Mouse (Mus musculus): ENCODE data around the gene Nhlrc3. TPM values are rescaled to one million over a fixed set of nuclear protein-coding genes. Genes with fewer than 3 reads are reported as not detected.

Nhlrc3 gene
- total RNA-seq, 1 experiment = 12.6 TPM

- in situ Hi-C loops (cut with MboI; ENCODE audit: low sequenced_read_pairs in 2 of 2, unreplicated experiment in 2 of 2) = no loop called here
- Histone ChIP-seq H3K36me3 (ENCODE audit: control insufficient read depth, insufficient read depth, low read length, poor library complexity, severe bottlenecking) (no peaks in the 10 kb centered on the region), H3K27ac (ENCODE audit: insufficient read depth, low read depth, low read length, poor library complexity, severe bottlenecking) (no peak overlapping the region), H3K4me1 (ENCODE audit: control insufficient read depth in 2 of 2, insufficient read depth in 2 of 2, low read length in 2 of 2, poor library complexity in 1 of 2) (peaks cover 0 to 3% of the 10 kb centered on the region in 2 experiments; a peak in 1 of 4 replicates), H3K9me3 (ENCODE audit: control insufficient read depth, insufficient read depth, low read depth, low read length) (no peaks in the 10 kb centered on the region), H3K4me3 (ENCODE audit: insufficient read depth in 1 of 2, low read depth in 1 of 2, low read length in 2 of 2, poor library complexity in 1 of 2, severe bottlenecking in 1 of 2) (no peak overlapping the region), H3K9ac (ENCODE audit: insufficient read depth, low read depth, low read length, poor library complexity, severe bottlenecking) (no peak overlapping the region)
- DNase-seq (ENCODE audit: low read depth, low spot score) = no peak
- TF ChIP-seq ZC3H11A (IDR thresholded peaks at IDR 0.05; ENCODE audit: borderline replicate concordance, low read depth, low read length) (no peak), HCFC1 (IDR thresholded peaks at IDR 0.05; ENCODE audit: borderline replicate concordance, insufficient read depth, low read length) (no peak), ZNF384 (IDR thresholded peaks at IDR 0.05; ENCODE audit: low read depth, low read length) (no peak), MAFK (IDR thresholded peaks at IDR 0.05; ENCODE audit: insufficient read depth, low read depth, low read length) (no peak), CHD2 (IDR thresholded peaks at IDR 0.05; ENCODE audit: low read depth, low read length) (no peak)
Measured at GRCm38 (mm10) chr3:53486996-53487576, 24.0 kb upstream of the Nhlrc3 start.

- no peak for DNase-seq (ENCODE audit: low read depth, low spot score)
- no peaks in the 10 kb centered on the region for H3K36me3 ChIP-seq (ENCODE audit: control insufficient read depth, insufficient read depth, low read length, poor library complexity, severe bottlenecking)
- H3K9me3 ChIP-seq (ENCODE audit: control insufficient read depth, insufficient read depth, low read depth, low read length) = no peaks in the 10 kb centered on the region
- in situ Hi-C loops (cut with MboI; ENCODE audit: low sequenced_read_pairs in 2 of 2, unreplicated experiment in 2 of 2) = no loop called here
- H3K27ac ChIP-seq (ENCODE audit: insufficient read depth, low read depth, low read length, poor library complexity, severe bottlenecking) = no peak overlapping the region
- TF ChIP-seq ZNF384 (IDR thresholded peaks at IDR 0.05; ENCODE audit: low read depth, low read length) = no peak
- TF ChIP-seq MAFK (IDR thresholded peaks at IDR 0.05; ENCODE audit: insufficient read depth, low read depth, low read length) = no peak
- TF ChIP-seq HCFC1 (IDR thresholded peaks at IDR 0.05; ENCODE audit: borderline replicate concordance, insufficient read depth, low read length) = no peak
- TF ChIP-seq ZC3H11A (IDR thresholded peaks at IDR 0.05; ENCODE audit: borderline replicate concordance, low read depth, low read length) = no peak
- H3K9ac ChIP-seq (ENCODE audit: insufficient read depth, low read depth, low read length, poor library complexity, severe bottlenecking) = no peak overlapping the region
- peaks cover 0 to 3% of the 10 kb centered on the region in 2 experiments; a peak in 1 of 4 replicates for H3K4me1 ChIP-seq (ENCODE audit: control insufficient read depth in 2 of 2, insufficient read depth in 2 of 2, low read length in 2 of 2, poor library complexity in 1 of 2)
- no peak overlapping the region for H3K4me3 ChIP-seq (ENCODE audit: insufficient read depth in 1 of 2, low read depth in 1 of 2, low read length in 2 of 2, poor library complexity in 1 of 2, severe bottlenecking in 1 of 2)
Measured at GRCm38 (mm10) chr3:53486561-53486960, 23.4 kb upstream of the Nhlrc3 start.

- in situ Hi-C loops (cut with MboI; ENCODE audit: low sequenced_read_pairs in 2 of 2, unreplicated experiment in 2 of 2) = no loop called here
- TF ChIP-seq ZNF384 (IDR thresholded peaks at IDR 0.05; ENCODE audit: low read depth, low read length) = no peak
- no peaks in the 10 kb centered on the region for H3K9me3 ChIP-seq (ENCODE audit: control insufficient read depth, insufficient read depth, low read depth, low read length)
Measured at GRCm38 (mm10) chr3:53483414-53484059, 20.4 kb upstream of the Nhlrc3 start.

GRCm38 (mm10) chr3:53478419-53479046 lies 15.4 kb upstream of the Nhlrc3 start:
- Histone ChIP-seq H3K36me3 (ENCODE audit: control insufficient read depth, insufficient read depth, low read length, poor library complexity, severe bottlenecking) (peaks cover 33% of the 10 kb centered on the region), H3K4me1 (ENCODE audit: control insufficient read depth in 2 of 2, insufficient read depth in 2 of 2, low read length in 2 of 2, poor library complexity in 1 of 2) (peaks cover 0 to 12% of the 10 kb centered on the region in 2 experiments; a peak in 1 of 4 replicates), H3K4me3 (ENCODE audit: insufficient read depth in 1 of 2, low read depth in 1 of 2, low read length in 2 of 2, poor library complexity in 1 of 2, severe bottlenecking in 1 of 2) (peak overlapping the region; percentile 6 to 20; a peak in 2 of 4 replicates), H3K27ac (ENCODE audit: insufficient read depth, low read depth, low read length, poor library complexity, severe bottlenecking) (no peak overlapping the region), H3K9me3 (ENCODE audit: control insufficient read depth, insufficient read depth, low read depth, low read length) (no peaks in the 10 kb centered on the region), H3K9ac (ENCODE audit: insufficient read depth, low read depth, low read length, poor library complexity, severe bottlenecking) (0 out of 2 replicates have a peak overlapping the region, but pooled peaks have one; percentile 6)
- in situ Hi-C loops (cut with MboI; ENCODE audit: low sequenced_read_pairs in 2 of 2, unreplicated experiment in 2 of 2) = no loop called here
- DNase-seq (ENCODE audit: low read depth, low spot score) = no peak
- TF ChIP-seq ZNF384 (IDR thresholded peaks at IDR 0.05; ENCODE audit: low read depth, low read length) = no peak
- no peak for TF ChIP-seq ZC3H11A (IDR thresholded peaks at IDR 0.05; ENCODE audit: borderline replicate concordance, low read depth, low read length)
- TF ChIP-seq HCFC1 (IDR thresholded peaks at IDR 0.05; ENCODE audit: borderline replicate concordance, insufficient read depth, low read length) = no peak
- no peak for TF ChIP-seq MAFK (IDR thresholded peaks at IDR 0.05; ENCODE audit: insufficient read depth, low read depth, low read length)
- no peak for TF ChIP-seq CHD2 (IDR thresholded peaks at IDR 0.05; ENCODE audit: low read depth, low read length)

More at GRCm38 (mm10) chr3:53483414-53484059, 20.4 kb upstream of the Nhlrc3 start:
- Histone ChIP-seq H3K4me3 (ENCODE audit: insufficient read depth in 1 of 2, low read depth in 1 of 2, low read length in 2 of 2, poor library complexity in 1 of 2, severe bottlenecking in 1 of 2) (no peak overlapping the region), H3K27ac (ENCODE audit: insufficient read depth, low read depth, low read length, poor library complexity, severe bottlenecking) (no peak overlapping the region), H3K9ac (ENCODE audit: insufficient read depth, low read depth, low read length, poor library complexity, severe bottlenecking) (0 out of 2 replicates have a peak overlapping the region, but pooled peaks have one; percentile 10), H3K36me3 (ENCODE audit: control insufficient read depth, insufficient read depth, low read length, poor library complexity, severe bottlenecking) (peaks cover 4% of the 10 kb centered on the region; the same call in 1 of the 2 replicates), H3K4me1 (ENCODE audit: control insufficient read depth in 2 of 2, insufficient read depth in 2 of 2, low read length in 2 of 2, poor library complexity in 1 of 2) (peaks cover 0 to 3% of the 10 kb centered on the region in 2 experiments; a peak in 1 of 4 replicates)
- DNase-seq (ENCODE audit: low read depth, low spot score) = no peak

Data from ES-E14 (cell line).